Mouse (Mus musculus): ENCODE results near the gene Eif2b3. TPM values are rescaled to one million over a fixed set of nuclear protein-coding genes. Genes with fewer than 3 reads are reported as not detected.

The Eif2b3 gene
- total and polyA plus RNA-seq, 2 experiments from 2014 or later = 14.0 to 27.5 TPM

DNA sequence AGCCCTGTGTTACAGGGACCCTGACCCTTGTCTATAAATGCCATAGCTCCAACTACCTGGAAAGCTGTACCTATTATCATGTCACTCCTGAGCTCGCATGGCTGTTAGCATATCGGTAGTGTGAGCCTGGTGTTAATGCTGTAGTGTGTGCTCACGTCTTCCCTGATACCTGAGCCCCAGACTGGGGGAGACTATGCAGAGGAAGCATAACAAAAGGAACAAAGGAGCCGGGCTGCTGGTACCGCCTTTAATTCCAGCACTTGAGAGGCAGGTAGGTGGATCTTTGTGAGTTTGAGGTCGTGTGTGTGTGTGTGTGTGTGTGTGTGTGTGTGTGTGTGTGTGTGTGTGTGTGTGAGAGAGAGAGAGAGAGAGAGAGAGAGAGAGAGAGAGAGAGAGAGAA lies 29.5 kb upstream of the Eif2b3 start:
- no peak for ATAC-seq (ENCODE audit: insufficient read depth, low read depth)
- no peak overlapping the region for H3K4me2 ChIP-seq (ENCODE audit: low read depth, low read length)
- H3K27ac ChIP-seq (ENCODE audit: low read depth) = no peak overlapping the region
- peaks cover 4% of the 10 kb centered on the region for H3K4me1 ChIP-seq (ENCODE audit: control insufficient read depth, insufficient read depth)
- H3K36me3 ChIP-seq (replicated peaks; ENCODE audit: control insufficient read depth, insufficient read depth, low read length) = peaks cover 20% of the 10 kb centered on the region
- 72% methylated on average over 6 of the region's 6 CpGs for WGBS
- H3K4me3 ChIP-seq (ENCODE audit: low read depth, low read length) = no peak overlapping the region
- DNase-seq (ENCODE audit: low spot score) = no peak
- no peak overlapping the region for H3K9ac ChIP-seq (replicated peaks; ENCODE audit: low read depth, low read length)
- no peak for TF ChIP-seq CTCF (IDR thresholded peaks at IDR 0.05; ENCODE audit: low read depth)
- TF ChIP-seq EP300 (IDR thresholded peaks at IDR 0.05; ENCODE audit: low read depth) = no peak
- H3K27me3 ChIP-seq (ENCODE audit: control insufficient read depth, insufficient read depth, low read length) = no peaks in the 10 kb centered on the region
- no peaks in the 10 kb centered on the region for H3K9me3 ChIP-seq (replicated peaks; ENCODE audit: control insufficient read depth, low read length)

DNA sequence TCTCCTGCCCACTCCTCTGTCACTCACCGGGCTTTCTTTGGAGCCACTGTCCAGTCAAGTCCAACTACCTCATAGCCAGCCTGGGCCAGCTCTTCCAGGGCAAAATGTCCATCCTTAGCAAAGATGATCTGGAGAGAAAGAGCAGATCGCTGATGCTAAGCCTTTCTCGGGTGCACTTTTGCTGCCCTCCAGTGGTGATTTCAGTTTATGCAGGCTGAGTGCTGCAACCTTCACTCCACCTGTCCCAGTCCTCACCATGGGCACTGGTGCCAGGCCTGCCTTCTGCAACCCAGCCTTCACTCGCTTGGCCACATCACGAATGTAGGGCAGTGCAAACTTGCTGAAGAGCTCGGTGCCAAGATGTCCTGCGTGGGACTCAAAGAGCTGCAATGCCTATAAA lies 27.8 kb upstream of the Eif2b3 start:
- DNase-seq (ENCODE audit: low spot score) = peak; percentile 57
- 11% methylated on average over 7 of the region's 7 CpGs for WGBS
- Histone ChIP-seq H3K36me3 (replicated peaks; ENCODE audit: control insufficient read depth, insufficient read depth, low read length) (peaks cover 20% of the 10 kb centered on the region), H3K9ac (replicated peaks; ENCODE audit: low read depth, low read length) (no peak overlapping the region), H3K4me1 (ENCODE audit: control insufficient read depth, insufficient read depth) (peaks cover 12% of the 10 kb centered on the region), H3K4me2 (ENCODE audit: low read depth, low read length) (no peak overlapping the region), H3K4me3 (ENCODE audit: low read depth, low read length) (no peak overlapping the region), H3K27ac (ENCODE audit: low read depth) (no peak overlapping the region), H3K27me3 (ENCODE audit: control insufficient read depth, insufficient read depth, low read length) (no peaks in the 10 kb centered on the region), H3K9me3 (replicated peaks; ENCODE audit: control insufficient read depth, low read length) (no peaks in the 10 kb centered on the region)
- TF ChIP-seq EP300 (IDR thresholded peaks at IDR 0.05; ENCODE audit: low read depth) (no peak), CTCF (IDR thresholded peaks at IDR 0.05; ENCODE audit: low read depth) (peak; percentile 94)
- ATAC-seq (ENCODE audit: insufficient read depth, low read depth) = no peak

GRCm38 (mm10) chr4:116993672-116994621 lies 25.3 kb upstream of the Eif2b3 start, which contains the start of gene Urod:
Gene Urod (minus strand): TSS chr4:116994413.
- under 1% methylated on average over 38 of the region's 38 CpGs for WGBS
- Histone ChIP-seq H3K9ac (replicated peaks; ENCODE audit: low read depth, low read length) (peak within 1 kb of the TSS; percentile 86), H3K9me3 (replicated peaks; ENCODE audit: control insufficient read depth, low read length) (no peaks in the 10 kb centered on the region), H3K4me3 (ENCODE audit: low read depth, low read length) (peak within 1 kb of the TSS; percentile 91), H3K36me3 (replicated peaks; ENCODE audit: control insufficient read depth, insufficient read depth, low read length) (peaks cover 26% of the 10 kb centered on the region), H3K27me3 (ENCODE audit: control insufficient read depth, insufficient read depth, low read length) (no peaks in the 10 kb centered on the region), H3K4me2 (ENCODE audit: low read depth, low read length) (peak within 1 kb of the TSS; percentile 98), H3K27ac (ENCODE audit: low read depth) (peak within 1 kb of the TSS; percentile 78), H3K4me1 (ENCODE audit: control insufficient read depth, insufficient read depth) (peaks cover 12% of the 10 kb centered on the region)
- ATAC-seq (ENCODE audit: insufficient read depth, low read depth) (peak; percentile 95), DNase-seq (ENCODE audit: low spot score) (peak; percentile 96)
- no peak for TF ChIP-seq EP300 (IDR thresholded peaks at IDR 0.05; ENCODE audit: low read depth)
- TF ChIP-seq CTCF (IDR thresholded peaks at IDR 0.05; ENCODE audit: low read depth) = no peak

DNA sequence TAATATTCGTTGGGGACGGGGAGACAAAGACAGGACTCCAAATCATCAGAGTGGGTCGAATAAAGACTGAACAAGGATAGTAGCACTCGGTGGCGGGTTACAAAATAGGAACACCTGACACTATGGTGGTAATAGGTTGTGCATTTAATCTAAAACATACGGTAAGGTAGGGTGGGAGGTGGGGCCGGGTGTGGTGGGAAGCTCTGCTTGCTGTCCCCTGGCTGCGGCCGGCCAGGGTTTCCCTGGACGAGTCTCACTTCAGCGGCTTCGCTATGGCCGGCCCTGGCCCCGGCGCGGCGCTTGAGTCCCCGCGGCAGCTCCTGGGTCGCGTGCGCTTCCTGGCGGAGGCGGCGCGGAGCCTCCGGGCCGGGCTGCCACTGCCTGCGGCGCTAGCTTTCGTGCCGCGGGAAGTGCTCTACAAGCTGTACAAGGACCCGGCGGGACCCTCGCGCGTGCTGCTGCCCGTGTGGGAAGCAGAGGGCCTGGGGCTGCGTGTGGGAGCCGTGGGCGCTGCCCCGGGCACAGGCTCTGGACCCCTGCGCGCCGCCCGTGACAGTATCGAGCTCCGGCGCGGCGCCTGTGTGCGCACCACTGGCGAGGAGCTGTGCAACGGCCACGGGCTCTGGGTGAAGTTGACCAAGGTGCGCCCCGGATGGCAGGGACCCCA lies 23.9 kb upstream of the Eif2b3 start, which contains the start of gene Hectd3:
Gene Hectd3, plus strand, starts transcription at position 187 of the 667 bp plus-strand sequence.
- DNase-seq (ENCODE audit: low spot score) (peak; percentile 68), ATAC-seq (ENCODE audit: insufficient read depth, low read depth) (peak; percentile 52)
- TF ChIP-seq CTCF (IDR thresholded peaks at IDR 0.05; ENCODE audit: low read depth) (no peak), EP300 (IDR thresholded peaks at IDR 0.05; ENCODE audit: low read depth) (no peak)
- Histone ChIP-seq H3K4me2 (ENCODE audit: low read depth, low read length) (peak within 1 kb of the TSS; percentile 98), H3K9me3 (replicated peaks; ENCODE audit: control insufficient read depth, low read length) (no peaks in the 10 kb centered on the region), H3K4me3 (ENCODE audit: low read depth, low read length) (peak within 1 kb of the TSS; percentile 91), H3K27ac (ENCODE audit: low read depth) (peak within 1 kb of the TSS; percentile 78), H3K36me3 (replicated peaks; ENCODE audit: control insufficient read depth, insufficient read depth, low read length) (peaks cover 30% of the 10 kb centered on the region), H3K9ac (replicated peaks; ENCODE audit: low read depth, low read length) (peak within 1 kb of the TSS; percentile 86), H3K27me3 (ENCODE audit: control insufficient read depth, insufficient read depth, low read length) (no peaks in the 10 kb centered on the region), H3K4me1 (ENCODE audit: control insufficient read depth, insufficient read depth) (peaks cover 12% of the 10 kb centered on the region)
- under 1% methylated on average over 56 of the region's 58 CpGs for WGBS

GRCm38 (mm10) chr4:116995798-116996135 lies 23.4 kb upstream of the Eif2b3 start:
- ATAC-seq (ENCODE audit: insufficient read depth, low read depth) (peak; percentile 8; the same call in 1 of the 2 replicates), DNase-seq (ENCODE audit: low spot score) (peak; percentile 18)
- Histone ChIP-seq H3K4me2 (ENCODE audit: low read depth, low read length) (peak overlapping the region; percentile 98), H3K27ac (ENCODE audit: low read depth) (peak overlapping the region; percentile 78), H3K9ac (replicated peaks; ENCODE audit: low read depth, low read length) (peak overlapping the region; percentile 86), H3K27me3 (ENCODE audit: control insufficient read depth, insufficient read depth, low read length) (no peaks in the 10 kb centered on the region), H3K4me1 (ENCODE audit: control insufficient read depth, insufficient read depth) (peaks cover 12% of the 10 kb centered on the region), H3K36me3 (replicated peaks; ENCODE audit: control insufficient read depth, insufficient read depth, low read length) (peaks cover 30% of the 10 kb centered on the region), H3K4me3 (ENCODE audit: low read depth, low read length) (peak overlapping the region; percentile 91), H3K9me3 (replicated peaks; ENCODE audit: control insufficient read depth, low read length) (no peaks in the 10 kb centered on the region)
- TF ChIP-seq CTCF (IDR thresholded peaks at IDR 0.05; ENCODE audit: low read depth) (peak; percentile 15), EP300 (IDR thresholded peaks at IDR 0.05; ENCODE audit: low read depth) (no peak)
- under 1% methylated on average over 16 of the region's 16 CpGs for WGBS

All from heart, postnatal 0 days (tissue).